Mouse (Mus musculus) skeletal muscle tissue, adult 2 months (tissue): ENCODE data around the gene Unc5b.
"Not testable (repeated sequence)": the region's sequence is repeated elsewhere in the genome, so short reads cannot be mapped to it uniquely, and the experiment has no call there.

Experiments used
- DNase-seq: peaks from one replicate; pipeline ENCODE4 v3.0.0-alpha.2; 2012; ENCODE audit warnings: low read depth, low spot score

The Unc5b gene

GRCm38 (mm10) chr10:60831379-60831778 is at the start of gene Unc5b:
TSS of gene Unc5b (minus strand) at chr10:60831581.
- DNase-seq, result peak; percentile 82

GRCm38 (mm10) chr10:60879817-60880216 is 48.4 kb upstream of the Unc5b start:
- no peak for DNase-seq

GRCm38 (mm10) chr10:60877075-60877474 is 45.7 kb upstream of the Unc5b start:
- DNase-seq, result no peak

DNA sequence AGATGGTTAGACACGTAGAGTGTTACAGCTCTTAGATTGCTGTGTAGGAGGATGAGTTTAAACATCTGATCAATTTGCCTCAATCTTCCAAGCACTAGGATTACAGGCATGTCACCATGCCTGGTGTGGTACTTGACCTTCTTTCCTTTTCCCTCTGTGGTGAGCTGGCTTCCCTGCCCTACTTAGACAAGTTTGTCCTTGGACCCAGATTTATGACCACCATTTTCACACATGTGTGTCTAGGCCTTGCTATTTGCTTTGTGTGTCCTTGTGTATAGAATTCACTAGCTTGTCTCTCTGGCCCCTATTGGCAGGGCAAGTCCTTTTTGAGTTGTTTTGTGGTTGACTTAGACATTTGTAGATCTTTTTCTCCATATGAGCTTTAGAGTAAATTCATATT is 43.6 kb upstream of the Unc5b start:
- no peak for DNase-seq

DNA sequence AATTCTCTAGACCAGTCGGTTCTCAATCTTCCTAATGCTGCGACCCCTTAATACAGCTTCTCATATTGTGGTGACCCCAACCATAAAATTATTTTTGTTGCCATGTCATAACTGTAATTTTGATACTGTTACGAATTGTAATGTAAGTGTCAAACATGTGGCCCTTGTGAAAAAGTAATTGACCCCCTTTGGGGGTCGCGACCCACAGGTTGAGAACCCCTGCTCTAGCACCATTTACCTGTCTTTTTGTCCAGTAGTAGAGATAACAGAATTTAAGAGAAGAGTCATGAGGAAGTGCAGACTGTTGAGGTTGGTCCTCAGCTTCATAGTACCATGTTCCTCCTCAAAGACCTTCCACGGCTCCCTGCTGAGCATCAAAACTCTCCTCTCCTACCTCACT is 31.9 kb upstream of the Unc5b start:
- DNase-seq, result no peak

GRCm38 (mm10) chr10:60862477-60863293 is 31.3 kb upstream of the Unc5b start:
- no peak for DNase-seq

- DNase-seq, result not testable (repeated sequence)
Observed at GRCm38 (mm10) chr10:60845271-60845670, 13.9 kb upstream of the Unc5b start.

DNA sequence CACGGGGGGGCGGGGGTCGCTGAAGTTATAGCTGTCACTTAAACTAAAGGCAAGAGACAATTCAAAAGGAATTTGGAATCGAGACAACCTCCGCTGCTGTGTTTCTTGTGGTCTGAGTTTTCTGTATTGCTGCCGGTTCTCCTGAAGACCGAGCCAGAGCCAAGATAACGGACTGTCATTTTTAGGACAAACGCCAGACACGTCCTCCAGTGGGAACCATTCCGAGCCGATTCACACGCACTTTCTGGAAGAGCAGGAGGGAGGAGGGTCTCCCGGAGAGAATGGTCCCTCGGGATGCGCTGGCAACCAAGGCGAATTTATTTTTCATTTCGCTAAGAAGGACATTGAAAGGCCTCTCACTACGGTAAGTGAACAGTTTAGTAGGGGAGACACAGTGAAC is 7.4 kb upstream of the Unc5b start:
- DNase-seq, result no peak

DNA sequence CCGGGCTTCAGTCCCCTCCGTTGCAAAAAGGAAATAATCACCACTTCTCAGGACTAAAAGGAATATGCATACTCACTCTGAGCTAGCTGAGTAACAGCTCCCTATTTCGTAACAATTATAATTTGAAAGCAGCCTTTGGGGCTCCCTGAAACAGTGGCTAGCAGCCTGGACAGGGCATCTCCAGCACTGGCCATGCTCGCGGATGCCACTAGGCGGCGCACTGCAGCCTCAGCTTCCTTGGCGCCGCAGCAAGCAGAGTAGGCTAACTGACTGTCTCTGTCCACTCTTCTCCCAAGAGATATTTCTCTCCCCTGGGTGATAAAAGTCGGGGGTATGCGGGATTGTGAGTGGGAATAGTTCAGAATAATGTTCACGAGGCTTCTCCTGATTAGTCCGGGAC is 3.6 kb upstream of the Unc5b start:
- no peak for DNase-seq

DNA sequence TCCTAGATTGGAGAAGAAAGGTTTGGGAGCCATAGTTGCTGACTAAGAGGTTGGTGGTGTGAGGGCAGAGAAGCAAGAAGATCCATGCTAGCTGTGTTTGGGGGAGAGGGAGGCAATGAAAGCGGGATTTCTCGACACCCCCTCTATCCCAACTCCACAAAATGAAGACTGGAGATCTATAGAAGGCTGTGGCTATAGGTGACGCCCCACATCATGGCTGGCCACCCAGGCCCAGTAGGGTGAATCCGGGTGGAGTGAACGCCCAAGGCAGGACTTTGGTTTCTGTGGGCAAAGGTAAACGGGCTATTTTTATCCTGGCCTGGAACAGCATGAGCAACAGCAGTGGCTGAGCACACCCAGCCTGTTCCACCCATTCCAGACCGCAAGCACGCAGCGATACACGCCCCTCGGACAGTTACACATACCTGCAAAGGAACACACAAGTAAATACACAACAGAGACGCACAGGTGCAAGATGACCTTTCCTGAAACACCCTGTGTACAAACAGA is 1.3 kb upstream of the Unc5b start:
- DNase-seq, result no peak

- DNase-seq, result no peak
Observed at GRCm38 (mm10) chr10:60830556-60831350, 628 bp downstream of the Unc5b start.

DNA sequence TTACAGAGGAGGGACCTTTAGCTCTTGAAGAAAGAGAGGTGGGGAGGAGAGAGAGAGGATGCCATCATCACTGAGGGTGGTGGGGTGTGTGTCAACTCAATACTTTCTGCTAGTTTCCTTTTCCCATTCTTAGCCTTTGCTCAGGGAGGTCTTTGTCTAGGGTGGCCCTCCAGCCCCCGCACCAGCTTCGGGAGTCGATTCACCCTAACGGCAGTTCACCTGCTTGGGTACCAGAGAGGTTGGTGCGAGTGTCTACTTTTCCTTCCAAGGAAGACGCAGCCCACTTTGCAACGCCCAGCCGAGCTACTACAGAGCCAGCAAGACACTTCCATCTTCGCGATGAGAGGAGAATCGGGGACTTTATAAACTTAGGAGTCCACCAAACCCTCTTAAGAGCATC is 1.4 kb downstream of the Unc5b start:
- DNase-seq, result no peak

GRCm38 (mm10) chr10:60829071-60829470 is 2.3 kb downstream of the Unc5b start:
- no peak for DNase-seq

DNA sequence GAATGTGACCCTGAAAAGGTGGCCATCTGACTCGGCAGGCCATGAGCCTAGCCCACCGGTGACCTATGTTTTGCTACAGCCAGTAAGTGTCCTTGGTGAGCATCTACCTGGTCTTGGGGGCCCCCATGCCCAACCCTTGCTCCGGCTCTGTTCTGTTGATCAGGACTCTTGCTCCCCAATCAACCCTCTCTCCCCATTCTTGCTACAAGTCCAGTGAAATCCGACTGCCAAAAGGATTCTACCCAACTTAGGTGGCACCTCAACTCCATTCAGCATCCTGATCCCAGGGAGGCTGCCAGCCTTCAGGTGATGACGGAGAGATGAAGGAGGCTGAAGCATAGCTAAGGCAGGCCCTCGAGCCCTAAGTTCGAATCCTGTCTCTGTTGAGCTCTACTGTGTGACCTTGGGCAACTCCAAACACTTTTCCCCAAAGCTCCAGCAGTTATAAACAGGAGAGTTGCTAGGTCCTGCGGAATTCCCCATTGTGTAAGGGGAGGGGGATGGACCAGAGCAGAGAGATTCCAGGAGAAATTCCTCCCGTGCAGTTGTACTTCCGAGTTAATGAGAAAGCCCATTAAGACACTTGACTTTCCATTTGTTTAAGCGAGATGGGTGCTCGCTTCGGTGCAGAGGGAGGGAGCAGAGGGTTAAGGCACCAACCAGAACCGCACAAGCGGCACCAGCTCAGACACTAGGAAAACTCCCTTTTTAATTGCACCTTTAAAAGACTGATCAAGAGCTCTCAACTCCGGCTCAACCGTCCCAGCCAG is 3.3 kb downstream of the Unc5b start:
- no peak for DNase-seq

GRCm38 (mm10) chr10:60827266-60827665 is 4.1 kb downstream of the Unc5b start:
- DNase-seq, result no peak

- no peak for DNase-seq
Observed at GRCm38 (mm10) chr10:60826461-60827237, 4.7 kb downstream of the Unc5b start.

- no peak for DNase-seq
Observed at GRCm38 (mm10) chr10:60825955-60826354, 5.4 kb downstream of the Unc5b start.

- no peak for DNase-seq
Observed at GRCm38 (mm10) chr10:60823744-60824143, 7.6 kb downstream of the Unc5b start.

GRCm38 (mm10) chr10:60822641-60823425 is 8.5 kb downstream of the Unc5b start:
- DNase-seq, result no peak

- no peak for DNase-seq
Observed at GRCm38 (mm10) chr10:60821736-60822358, 9.5 kb downstream of the Unc5b start.
